Mouse (Mus musculus) ES-E14 (cell line): ENCODE measurements at regions not wholly inside any gene's neighbourhood (a gene's known extent, or its start where the extent isn't known, plus 50 kb on each side); places are given as distances from the start of the nearest gene placed in this dataset.

Experiments
- DNase-seq: peaks from one replicate; pipeline ENCODE4 v3.0.0-alpha.2; 2013; ENCODE audit warnings: low read depth, low spot score
- H3K27ac ChIP-seq: 2 replicates; pipeline ENCODE4 v1.5.1; 2012; ENCODE audit warnings: low read depth, mild to moderate bottlenecking, low read length, moderate library complexity, mixed read lengths; ENCODE audit not compliant: poor library complexity, insufficient read depth, severe bottlenecking
- H3K36me3 ChIP-seq: 2 replicates; pipeline ENCODE4 v1.6.1; 2012; ENCODE audit warnings: mild to moderate bottlenecking, low read length, moderate library complexity, mixed read lengths; ENCODE audit not compliant: control insufficient read depth, poor library complexity, insufficient read depth, severe bottlenecking
- H3K4me1 ChIP-seq, 2 experiments: fragments of 150-350 bp in 1 of 2; sonication (generic) in 1 of 2; 2 replicates each; pipeline ENCODE4 v1.6.1; 2012; ENCODE audit warnings: low read length in 2 of 2, mild to moderate bottlenecking in 1 of 2, mixed read lengths in 1 of 2; ENCODE audit not compliant: control insufficient read depth in 2 of 2, insufficient read depth in 2 of 2, poor library complexity in 1 of 2
- H3K4me3 ChIP-seq, 2 experiments: fragments of 150-350 bp in 1 of 2; sonication (generic) in 1 of 2; 2 replicates each; pipeline ENCODE4 v1.5.1; 2012; ENCODE audit warnings: low read length in 2 of 2, low read depth in 1 of 2, mild to moderate bottlenecking in 1 of 2, mixed read lengths in 1 of 2; ENCODE audit not compliant: insufficient read depth in 1 of 2, poor library complexity in 1 of 2, severe bottlenecking in 1 of 2
- H3K9ac ChIP-seq: 2 replicates; pipeline ENCODE4 v1.6.1; 2012; ENCODE audit warnings: low read depth, mild to moderate bottlenecking, low read length, mixed read lengths; ENCODE audit not compliant: poor library complexity, insufficient read depth, severe bottlenecking
- H3K9me3 ChIP-seq: fragments of 150-350 bp; sonication (generic); 2 replicates; pipeline ENCODE4 v1.6.1; 2012; ENCODE audit warnings: low read depth, mild to moderate bottlenecking, low read length; ENCODE audit not compliant: control insufficient read depth, insufficient read depth
- CHD2 ChIP-seq: IDR thresholded peaks from 2 replicates; pipeline ENCODE4 v1.6.1; 2014; ENCODE audit warnings: mild to moderate bottlenecking, low read depth, low read length, inconsistent platforms
- HCFC1 ChIP-seq: IDR thresholded peaks from 2 replicates; pipeline ENCODE4 v1.6.1; 2012; ENCODE audit warnings: low read length, inconsistent platforms, borderline replicate concordance; ENCODE audit not compliant: insufficient read depth
- MAFK ChIP-seq: IDR thresholded peaks from 2 replicates; pipeline ENCODE4 v1.6.1; 2014; ENCODE audit warnings: mild to moderate bottlenecking, low read depth, low read length, inconsistent platforms; ENCODE audit not compliant: insufficient read depth
- ZC3H11A ChIP-seq: IDR thresholded peaks from 2 replicates; pipeline ENCODE4 v1.6.1; 2012; ENCODE audit warnings: low read depth, mild to moderate bottlenecking, inconsistent platforms, low read length, borderline replicate concordance
- ZNF384 ChIP-seq: IDR thresholded peaks from 2 replicates; pipeline ENCODE4 v1.6.1; 2012; ENCODE audit warnings: low read depth, low read length, inconsistent platforms
- in situ Hi-C, 2 experiments: fragments of 600-800 bp; cut with MboI; formaldehyde crosslinking; loops; one replicate each; pipeline ENCODE4 v1.15.1; 2025; ENCODE audit warnings: low sequenced_read_pairs in 2 of 2, inconsistent platforms in 1 of 2; ENCODE audit not compliant: unreplicated experiment in 2 of 2

- in situ Hi-C loops = no loop called here
- no peak overlapping the region for H3K4me3 ChIP-seq
- H3K9ac ChIP-seq = no peak overlapping the region
- no peak for DNase-seq
- H3K27ac ChIP-seq = no peak overlapping the region
- no peaks in the 10 kb centered on the region for H3K4me1 ChIP-seq
- TF ChIP-seq CHD2 (no peak), HCFC1 (no peak), ZNF384 (no peak), ZC3H11A (no peak)
- no peaks in the 10 kb centered on the region for H3K36me3 ChIP-seq
- no peaks in the 10 kb centered on the region for H3K9me3 ChIP-seq
Measured at GRCm38 (mm10) chr9:41306229-41306628, 144.7 kb upstream of the Ubash3b start.

GRCm38 (mm10) chr9:41303494-41303828 is 142.0 kb upstream of the Ubash3b start:
- no peak overlapping the region for H3K9ac ChIP-seq
- no peak overlapping the region for H3K4me3 ChIP-seq
- in situ Hi-C loops = no loop called here
- no peaks in the 10 kb centered on the region for H3K4me1 ChIP-seq
- H3K27ac ChIP-seq = no peak overlapping the region
- TF ChIP-seq CHD2 = no peak
- no peak for TF ChIP-seq HCFC1
- TF ChIP-seq ZC3H11A = no peak
- TF ChIP-seq MAFK = no peak
- TF ChIP-seq ZNF384 = no peak
- no peak for DNase-seq
- no peaks in the 10 kb centered on the region for H3K36me3 ChIP-seq
- no peaks in the 10 kb centered on the region for H3K9me3 ChIP-seq

- H3K27ac ChIP-seq = no peak overlapping the region
- TF ChIP-seq HCFC1 = no peak
- TF ChIP-seq ZNF384 = no peak
- no peak for TF ChIP-seq MAFK
- no peak for TF ChIP-seq CHD2
- TF ChIP-seq ZC3H11A = no peak
- no peak for DNase-seq
- H3K4me3 ChIP-seq = no peak overlapping the region
- no peak overlapping the region for H3K9ac ChIP-seq
- in situ Hi-C loops = no loop called here
- H3K4me1 ChIP-seq = no peaks in the 10 kb centered on the region
- no peaks in the 10 kb centered on the region for H3K9me3 ChIP-seq
- H3K36me3 ChIP-seq = no peaks in the 10 kb centered on the region
Measured at GRCm38 (mm10) chr9:41302809-41303493, 141.5 kb upstream of the Ubash3b start.

- Histone ChIP-seq H3K36me3 (no peaks in the 10 kb centered on the region), H3K9ac (no peak overlapping the region), H3K27ac (no peak overlapping the region), H3K9me3 (no peaks in the 10 kb centered on the region), H3K4me1 (no peaks in the 10 kb centered on the region), H3K4me3 (no peak overlapping the region)
- in situ Hi-C loops = no loop called here
- DNase-seq = no peak
- TF ChIP-seq CHD2 (no peak), MAFK (no peak)
Measured at GRCm38 (mm10) chr9:41286145-41286468, 124.6 kb upstream of the Ubash3b start.

GRCm38 (mm10) chr9:41285266-41286144 is 124.0 kb upstream of the Ubash3b start:
- in situ Hi-C loops = no loop called here
- no peaks in the 10 kb centered on the region for H3K4me1 ChIP-seq
- H3K27ac ChIP-seq = no peak overlapping the region
- no peak overlapping the region for H3K9ac ChIP-seq
- no peak overlapping the region for H3K4me3 ChIP-seq
- DNase-seq = no peak
- no peak for TF ChIP-seq MAFK
- no peak for TF ChIP-seq ZNF384
- no peak for TF ChIP-seq ZC3H11A
- no peak for TF ChIP-seq CHD2
- no peak for TF ChIP-seq HCFC1
- H3K9me3 ChIP-seq = no peaks in the 10 kb centered on the region
- H3K36me3 ChIP-seq = no peaks in the 10 kb centered on the region
